Mouse (Mus musculus): ENCODE measurements around the gene Rps15.

DNA sequence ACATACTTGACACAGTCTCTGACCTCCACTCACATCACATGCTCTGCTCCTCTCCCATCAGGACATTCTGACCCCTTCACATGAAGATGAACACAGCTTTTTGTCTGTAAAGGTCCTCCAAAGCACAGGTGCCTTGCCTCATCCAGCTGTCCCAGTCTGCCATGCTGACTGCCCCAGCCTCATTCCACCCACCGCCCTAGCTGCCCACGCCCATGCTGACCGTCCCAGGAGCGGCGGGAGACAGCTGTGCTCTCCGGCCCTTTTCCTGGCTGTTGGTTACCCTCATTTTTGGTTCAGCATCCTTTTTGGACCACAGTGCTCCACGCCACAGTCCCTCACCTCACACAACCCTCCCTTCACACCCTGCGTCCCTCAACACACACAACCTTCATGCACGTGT is 13.9 kb upstream of the Rps15 start:
- TF ChIP-seq CTCF (IDR thresholded peaks at IDR 0.05; ENCODE audit: low read depth), result no peak
- TF ChIP-seq EP300 (IDR thresholded peaks at IDR 0.05; ENCODE audit: low read depth), result no peak

Measured in liver, embryonic 14.5 days (tissue).